Mouse (Mus musculus) cortical plate, adult 2 months (tissue): ENCODE data around the gene AU022252. TPM values are rescaled to one million over a fixed set of nuclear protein-coding genes. Genes with fewer than 3 reads are reported as not detected.
A peak's percentile ranks its signal among the peaks of the same experiment; 100 is the strongest.

Experiments used
- H3K27ac ChIP-seq: fragments of 200-500 bp; 2 replicates; pipeline ENCODE4 v1.5.1; 2012; ENCODE audit warnings: low read length, control low read depth, inconsistent platforms; ENCODE audit not compliant: insufficient read depth
- H3K4me1 ChIP-seq: fragments of 200-500 bp; 2 replicates; pipeline ENCODE4 v1.6.1; 2011; ENCODE audit warnings: low read length; ENCODE audit not compliant: control insufficient read depth, insufficient read depth
- H3K4me3 ChIP-seq: fragments of 200-500 bp; 2 replicates; pipeline ENCODE4 v1.5.1; 2011; ENCODE audit warnings: mild to moderate bottlenecking, low read length, control low read depth; ENCODE audit not compliant: insufficient read depth
- CTCF ChIP-seq: fragments of 200-500 bp; IDR thresholded peaks from 2 replicates; pipeline ENCODE4 v1.5.1; 2011; ENCODE audit warnings: mild to moderate bottlenecking, control low read depth, low read length; ENCODE audit not compliant: insufficient read depth; ENCODE audit errors: extremely low read depth
- POLR2A ChIP-seq: fragments of 200-500 bp; IDR thresholded peaks from 2 replicates; pipeline ENCODE4 v1.6.1; 2011; ENCODE audit warnings: mild to moderate bottlenecking, low read length, control low read depth; ENCODE audit not compliant: insufficient read depth; ENCODE audit errors: extremely low read depth
- polyA plus RNA-seq: library from polyadenylated mRNA; depleted of rRNA; stranded (reverse); fragments of >200 nt; gene quantifications from 2 replicates; pipeline ENCODE4 v1.2.3, GENCODE M21; 2012

The AU022252 gene
- polyA plus RNA-seq, 1 experiment, result 13.0 TPM

DNA sequence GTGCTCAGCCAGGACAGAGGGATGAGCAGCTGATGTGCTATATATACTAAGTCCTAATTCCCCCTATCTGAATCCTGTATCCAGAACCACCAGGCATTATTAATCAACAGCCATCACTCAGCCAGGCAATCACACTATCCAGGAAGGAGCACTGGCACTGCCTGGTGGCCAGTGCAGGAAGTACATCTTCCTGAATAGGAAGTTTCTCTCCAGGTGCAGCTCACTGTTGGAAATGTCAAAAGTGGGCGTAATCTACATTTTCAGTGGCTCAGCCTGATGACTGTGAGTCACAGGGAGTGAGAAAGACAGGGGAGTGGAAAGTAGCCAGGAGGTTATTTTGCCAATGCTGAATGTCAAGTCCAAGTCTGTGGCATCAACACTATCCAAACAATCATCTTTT lies 8.8 kb downstream of the AU022252 start:
- Histone ChIP-seq H3K4me3 (no peak overlapping the region), H3K4me1 (no peaks in the 10 kb centered on the region), H3K27ac (no peak overlapping the region)
- TF ChIP-seq CTCF (peak; percentile 68), POLR2A (no peak)

DNA sequence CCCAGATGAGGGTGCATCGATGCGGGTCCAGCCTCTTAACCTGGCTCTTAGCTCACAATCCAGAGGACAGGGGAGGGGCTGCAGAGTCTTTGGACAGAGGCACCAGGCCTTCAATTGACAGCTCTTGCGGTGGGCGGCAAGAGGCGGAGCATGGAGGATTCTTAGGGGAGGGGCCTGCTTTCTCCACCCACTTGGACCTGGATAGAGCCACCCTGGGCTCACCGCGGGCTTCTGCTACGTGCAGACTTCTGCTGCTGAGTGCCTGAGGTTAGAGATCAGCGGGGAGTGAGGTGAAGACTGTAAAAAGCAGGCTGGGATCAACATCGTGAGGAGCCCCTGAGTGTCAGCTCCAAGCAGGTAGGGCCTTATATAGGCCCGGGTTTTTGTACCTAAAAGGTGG lies 14.3 kb downstream of the AU022252 start, which contains the start of gene Tmem269:
Gene Tmem269, minus strand, starts transcription at position 49 of the 400 bp plus-strand sequence.
- Histone ChIP-seq H3K27ac (no peak within 1 kb of the TSS), H3K4me3 (no peak within 1 kb of the TSS), H3K4me1 (no peaks in the 10 kb centered on the region)
- no peak for TF ChIP-seq CTCF
- no peak for TF ChIP-seq POLR2A

DNA sequence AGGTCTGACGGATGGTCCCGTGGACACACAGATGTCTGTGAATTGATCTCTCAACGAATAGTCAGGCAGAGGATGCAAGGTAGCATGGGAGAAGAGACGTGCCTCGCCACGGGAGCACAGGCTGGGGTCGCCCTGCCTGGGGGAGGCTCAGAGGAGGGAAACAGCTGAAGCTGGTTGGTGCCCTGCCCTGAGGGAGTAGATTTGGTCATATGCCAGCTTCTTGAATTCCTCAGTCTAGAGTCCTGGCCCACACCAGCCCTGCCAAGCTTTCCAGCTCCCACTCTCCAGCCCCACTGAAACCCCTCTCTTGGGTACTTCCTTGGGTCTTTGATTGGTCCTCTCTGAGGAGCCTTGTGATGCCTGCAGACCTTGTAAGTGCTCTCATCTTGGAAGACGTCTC lies 15.8 kb downstream of the AU022252 start:
- Histone ChIP-seq H3K27ac (no peak overlapping the region), H3K4me1 (no peaks in the 10 kb centered on the region), H3K4me3 (no peak overlapping the region)
- TF ChIP-seq POLR2A (no peak), CTCF (no peak)

DNA sequence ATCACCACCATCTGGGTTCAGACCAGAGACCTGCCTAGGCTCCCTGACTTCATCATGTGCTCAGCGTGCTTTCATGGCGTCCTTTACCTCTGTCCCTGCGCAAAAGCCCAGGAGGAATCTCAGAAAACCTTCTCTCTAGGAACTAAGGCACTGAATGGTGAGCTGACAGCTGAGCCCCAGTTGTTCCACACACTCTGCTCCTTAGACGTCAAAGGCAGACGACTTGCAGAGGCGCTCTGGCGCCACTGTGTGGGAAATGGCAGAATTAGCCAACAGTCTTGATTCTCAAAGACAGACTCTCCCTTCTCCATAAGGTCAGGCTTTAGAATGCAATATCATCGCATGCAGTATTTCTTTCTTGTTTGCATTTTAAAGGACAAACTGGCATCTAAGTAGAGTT lies 27.8 kb downstream of the AU022252 start:
- H3K4me1 ChIP-seq, result no peaks in the 10 kb centered on the region
- H3K4me3 ChIP-seq, result no peak overlapping the region
- H3K27ac ChIP-seq, result no peak overlapping the region
- no peak for TF ChIP-seq POLR2A
- peak; percentile 94 for TF ChIP-seq CTCF

DNA sequence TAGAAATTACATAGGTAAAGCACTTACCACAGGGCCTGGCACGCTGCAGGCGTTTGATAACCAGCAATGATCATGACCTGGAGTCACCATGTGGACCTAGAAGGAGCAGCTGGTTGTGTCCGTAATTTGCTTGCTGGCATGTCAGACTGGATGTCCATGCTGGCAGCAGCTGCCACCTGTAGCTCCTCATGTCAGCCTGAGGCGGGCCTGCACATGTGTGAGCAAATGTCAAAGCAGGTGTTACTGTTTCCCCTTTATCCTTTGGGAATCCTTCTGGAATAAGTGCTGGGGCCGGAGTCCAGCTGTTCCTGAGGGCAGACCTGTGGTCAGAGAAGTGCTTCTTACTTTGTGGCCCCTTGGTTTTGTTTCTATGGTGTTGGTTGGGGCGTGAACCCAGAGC lies 34.4 kb downstream of the AU022252 start:
- Histone ChIP-seq H3K27ac (no peak overlapping the region), H3K4me1 (peaks cover 1% of the 10 kb centered on the region; the same call in 1 of the 2 replicates), H3K4me3 (no peak overlapping the region)
- TF ChIP-seq CTCF, result no peak
- TF ChIP-seq POLR2A, result no peak

DNA sequence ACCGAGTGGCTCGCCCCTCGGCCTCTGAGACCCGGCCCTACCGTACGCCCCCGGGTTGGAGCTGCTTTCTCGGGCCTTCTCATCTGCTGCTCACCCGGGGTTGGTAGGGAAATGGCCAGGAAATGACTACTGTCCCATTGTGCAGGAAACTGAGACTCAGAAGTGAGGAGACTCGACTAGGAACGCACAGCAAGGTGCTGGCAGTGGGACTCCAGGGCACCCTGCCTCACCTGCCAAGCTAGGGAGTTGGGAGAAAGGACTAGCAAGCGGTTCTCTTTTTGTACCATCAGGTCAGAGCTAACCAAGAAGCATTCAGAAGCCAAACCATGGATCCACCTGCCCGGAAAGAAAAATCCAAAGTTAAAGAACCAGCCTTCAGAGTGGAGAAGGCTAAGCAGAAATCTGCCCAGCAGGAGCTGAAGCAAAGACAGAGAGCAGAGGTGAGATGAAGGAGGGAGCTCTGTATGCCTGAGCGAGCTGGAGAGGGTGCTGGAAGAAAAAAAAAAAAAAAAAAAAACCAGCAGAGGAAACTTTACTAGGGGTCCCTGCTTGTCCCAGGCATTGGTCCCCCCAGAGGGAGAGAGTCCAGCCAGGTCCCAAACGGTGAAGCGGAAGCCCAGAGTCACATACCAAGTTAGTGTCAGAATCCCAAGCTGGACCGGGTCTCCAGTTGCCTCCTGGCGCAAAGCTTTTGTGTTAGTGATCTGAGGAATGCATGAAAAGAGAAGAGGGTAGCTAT lies 36.8 kb downstream of the AU022252 start:
- peak overlapping the region; percentile 46 for H3K4me3 ChIP-seq
- no peak overlapping the region for H3K27ac ChIP-seq
- no peak for TF ChIP-seq CTCF
- no peak for TF ChIP-seq POLR2A
- H3K4me1 ChIP-seq, result peaks cover 1% of the 10 kb centered on the region; the same call in 1 of the 2 replicates

DNA sequence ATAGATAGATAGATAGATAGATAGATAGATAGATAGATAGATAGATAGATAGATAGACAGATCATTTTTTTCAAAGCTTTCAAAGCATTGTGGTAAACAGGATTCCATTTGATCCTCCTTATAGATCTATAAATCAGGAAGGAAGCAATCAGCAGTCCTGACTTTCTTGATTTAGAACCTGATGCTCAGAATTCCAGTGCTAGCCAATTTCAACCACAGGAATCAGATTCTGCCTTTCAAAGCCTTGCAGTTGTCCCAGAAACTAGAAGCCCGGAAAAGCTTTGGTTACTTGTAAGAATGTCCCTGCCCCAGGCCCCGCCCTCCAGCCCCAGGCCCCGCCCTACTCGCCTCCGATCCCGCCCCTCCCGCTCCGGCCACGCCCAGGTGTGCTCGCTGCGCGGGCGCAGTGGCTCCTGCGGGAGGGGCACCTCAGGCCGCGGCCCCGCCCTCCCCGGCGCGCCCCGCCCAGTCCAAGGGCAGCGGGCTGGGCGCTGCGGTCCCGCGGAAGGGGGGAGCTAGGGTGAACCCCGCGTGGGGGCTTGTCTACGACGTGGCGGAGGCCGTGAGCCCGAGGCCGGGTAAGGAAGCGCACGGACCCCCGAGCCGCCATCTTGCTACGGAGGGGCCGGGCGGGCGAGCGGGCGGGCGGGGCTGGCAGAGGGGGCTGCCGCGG lies 37.5 kb downstream of the AU022252 start, which contains the start of gene Svbp:
Gene Svbp, plus strand, starts transcription at position 398 of the 673 bp plus-strand sequence.
- H3K27ac ChIP-seq, result no peak within 1 kb of the TSS
- H3K4me3 ChIP-seq, result peak within 1 kb of the TSS; percentile 46
- no peak for TF ChIP-seq CTCF
- TF ChIP-seq POLR2A, result no peak
- peaks cover 1% of the 10 kb centered on the region; the same call in 1 of the 2 replicates for H3K4me1 ChIP-seq

DNA sequence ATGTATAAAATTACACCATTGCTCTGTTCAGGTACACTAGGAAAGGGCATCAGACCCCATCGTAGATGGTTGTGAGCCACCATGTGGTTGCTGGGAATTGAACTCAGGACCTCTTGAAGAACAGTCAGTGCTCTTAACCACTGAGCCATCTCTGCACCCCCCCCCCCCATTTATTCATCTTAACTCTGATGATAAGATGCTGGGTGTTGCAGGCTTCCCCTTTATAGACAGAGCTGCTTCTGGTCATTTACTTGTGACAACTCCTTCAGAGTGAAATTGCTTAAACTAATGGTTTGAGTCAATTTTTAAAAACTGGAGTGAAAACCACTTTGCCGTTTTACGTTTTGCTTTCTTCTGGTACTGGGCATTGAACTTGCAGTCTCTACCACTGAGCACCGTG lies 39.8 kb downstream of the AU022252 start:
- no peak for TF ChIP-seq POLR2A
- no peak for TF ChIP-seq CTCF
- peaks cover 1% of the 10 kb centered on the region; the same call in 1 of the 2 replicates for H3K4me1 ChIP-seq
- H3K4me3 ChIP-seq, result no peak overlapping the region
- H3K27ac ChIP-seq, result no peak overlapping the region

DNA sequence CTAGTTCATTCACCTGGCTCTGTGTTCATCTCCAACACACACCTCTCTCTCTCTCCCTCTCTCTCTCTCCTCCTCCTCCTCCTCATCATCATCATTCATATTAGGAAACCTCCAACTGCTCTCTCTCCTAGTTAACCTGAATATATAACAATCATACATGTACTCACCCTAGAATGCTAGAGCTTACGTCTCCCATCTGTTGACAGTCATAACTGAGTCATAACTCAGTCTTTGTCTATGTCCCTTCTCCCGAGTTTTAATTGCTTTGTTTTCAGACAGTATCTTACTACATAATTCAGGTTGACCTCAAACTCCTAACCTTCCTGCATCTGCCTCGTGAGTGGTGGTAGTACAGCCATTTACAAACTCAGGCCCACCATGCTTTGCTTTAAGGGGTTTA lies 41.2 kb downstream of the AU022252 start:
- no peak for TF ChIP-seq POLR2A
- TF ChIP-seq CTCF, result no peak
- H3K27ac ChIP-seq, result no peak overlapping the region
- H3K4me3 ChIP-seq, result no peak overlapping the region
- H3K4me1 ChIP-seq, result peaks cover 1% of the 10 kb centered on the region; the same call in 1 of the 2 replicates
